19 mouse cellular contexts compared by ENCODE assay signal in genomic region chr10:21100646-21101249, GRCm38 (mm10).
DNase-seq lines count a peak whose midpoint lies in the region; ATAC-seq and TF ChIP-seq lines count a peak whose summit lies in the region.
"Had no signal": no experiment of that assay in that cellular context is flagged by ENCODE, and none has a peak within 500 bp of the region (broad histone marks: within the 10 kb centered on the region; RNA-seq: fewer than 3 reads in every experiment).

No protein-coding gene starts in this region.

- TF ChIP-seq CTCF in E14TG2a.4 (conservative IDR thresholded peaks at IDR 0.05; ENCODE audit: low read length), result no peak

- H3K27me3 ChIP-seq in E14TG2a.4 (ENCODE audit: insufficient read depth, low read length), result peaks cover 4% of the 10 kb centered on the region; the same call in 1 of the 2 replicates
- H3K27me3 ChIP-seq: embryonic facial prominence, embryonic 12.5 days; liver, embryonic 15.5 days had no signal

- ATAC-seq in common myeloid progenitor, adult 5-6 weeks (replicated peaks; ENCODE audit: low read depth, poor library complexity, severe bottlenecking), result peak; percentile 47

- DNase-seq in CD4-positive, CD25-positive, alpha-beta regulatory T cell, adult 2 months (ENCODE audit: low read depth, low spot score), result peak; percentile 49
- peak; percentile 82 for DNase-seq in thymus, postnatal 0 days (ENCODE audit: low spot score)
- no peak for DNase-seq in ovary, postnatal 36 days (ENCODE audit: low spot score)
- no peak for DNase-seq in heart, adult 8-10 months (ENCODE audit: low spot score)
- no peak for DNase-seq in yolk sac, embryonic 10.5 days (ENCODE audit: low spot score)
- DNase-seq: adrenal gland, adult 8-10 months; cerebellum, adult 11 months; cerebellum, postnatal 25 days; gastrocnemius, postnatal 36 days; heart, postnatal 36 days; kidney, adult 8-10 months; lung, postnatal 14 days; right cerebral cortex, postnatal 25 days had no signal

- H3K4me3 ChIP-seq in E14TG2a.4 (replicated peaks; ENCODE audit: low read length), result peak overlapping the region; percentile 45
- H3K4me3 ChIP-seq: embryonic facial prominence, embryonic 12.5 days; heart, embryonic 12.5 days; liver, embryonic 15.5 days; neural tube, embryonic 12.5 days had no signal

- peaks cover 79% of the 10 kb centered on the region for H3K4me1 ChIP-seq in E14TG2a.4 (replicated peaks; ENCODE audit: low read depth, low read length)
- H3K4me1 ChIP-seq: embryonic facial prominence, embryonic 12.5 days; heart, embryonic 12.5 days; liver, embryonic 15.5 days had no signal

- no peaks in the 10 kb centered on the region for H3K36me3 ChIP-seq in E14TG2a.4 (ENCODE audit: insufficient read depth, low read length)
- H3K36me3 ChIP-seq: embryonic facial prominence, embryonic 12.5 days; heart, embryonic 12.5 days; liver, embryonic 15.5 days; neural tube, embryonic 12.5 days had no signal

- no peaks in the 10 kb centered on the region for H3K9me3 ChIP-seq in E14TG2a.4 (ENCODE audit: low read length)
- H3K9me3 ChIP-seq: embryonic facial prominence, embryonic 12.5 days; heart, embryonic 12.5 days; liver, embryonic 15.5 days; neural tube, embryonic 12.5 days had no signal

Comparison
In these comparisons a context has a peak if more than half of its experiments do, and no peak if none do; other contexts are left out.
1. DNase-seq: peak in CD4-positive, CD25-positive, alpha-beta regulatory T cell, adult 2 months (single experiment) and thymus, postnatal 0 days (single experiment); none in ovary, postnatal 36 days (single experiment), heart, adult 8-10 months (single experiment) and yolk sac, embryonic 10.5 days (single experiment).